Mouse (Mus musculus) heart, postnatal 4 days (tissue): ENCODE data around the gene Klhdc7a. TPM values are rescaled to one million over a fixed set of nuclear protein-coding genes. Genes with fewer than 3 reads are reported as not detected.
A peak's percentile ranks its signal among the peaks of the same experiment; 100 is the strongest.
"Not testable (repeated sequence)": the region's sequence is repeated elsewhere in the genome, so short reads cannot be mapped to it uniquely, and the experiment has no call there.

Source experiments
- DNase-seq: peaks from one replicate; pipeline ENCODE4 v3.0.0; 2021
- total RNA-seq, 2 experiments: library from RNA; stranded (reverse); gene quantifications; 2 replicates each; pipeline ENCODE4 v1.2.3; 2021

Klhdc7a gene
- under 1 TPM; 0.45 to 0.97 TPM for total RNA-seq

DNA sequence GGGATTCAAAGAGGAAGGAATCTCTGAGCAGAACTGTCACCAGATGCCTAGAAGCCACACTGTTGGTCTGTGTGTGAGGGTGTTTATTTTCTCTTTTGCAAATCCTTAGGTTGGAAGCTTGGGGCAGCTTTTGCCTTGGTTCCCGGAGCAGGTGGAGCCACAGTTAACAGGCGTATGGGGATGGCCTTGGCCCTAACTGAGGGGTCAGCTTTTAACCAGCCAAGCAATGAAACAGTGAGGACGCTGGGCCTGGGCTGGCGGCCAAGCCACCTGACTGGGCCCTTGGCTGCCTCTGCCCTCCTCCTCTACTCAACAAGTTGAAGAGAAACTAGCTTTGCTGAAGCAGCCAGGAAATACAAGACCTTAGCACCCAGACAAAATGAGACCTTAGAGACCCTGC is at the start of gene Klhdc7a:
Gene Klhdc7a, minus strand, starts transcription at position 105 of the 400 bp plus-strand sequence.
- peak; percentile 82 for DNase-seq

DNA sequence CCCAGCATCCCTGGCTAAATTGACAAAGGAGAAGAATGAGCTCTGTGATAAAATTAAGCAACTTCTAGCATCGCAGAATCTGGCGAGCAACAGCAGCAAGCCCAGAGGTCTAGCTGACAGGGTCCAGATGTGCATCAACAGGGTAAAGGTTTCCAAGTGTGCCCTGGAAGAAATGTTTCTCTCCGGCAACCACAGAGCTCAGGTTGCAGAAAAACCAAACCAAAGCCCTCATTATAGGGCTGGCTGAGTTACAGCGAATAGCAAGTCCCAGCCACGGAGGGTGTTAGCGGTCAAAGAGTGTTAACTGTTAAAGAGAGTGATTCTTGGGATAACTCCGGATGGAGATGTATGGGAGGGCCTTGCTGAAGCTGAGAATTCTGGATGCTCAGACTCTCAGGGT is 48.1 kb upstream of the Klhdc7a start:
- DNase-seq, result no peak

DNA sequence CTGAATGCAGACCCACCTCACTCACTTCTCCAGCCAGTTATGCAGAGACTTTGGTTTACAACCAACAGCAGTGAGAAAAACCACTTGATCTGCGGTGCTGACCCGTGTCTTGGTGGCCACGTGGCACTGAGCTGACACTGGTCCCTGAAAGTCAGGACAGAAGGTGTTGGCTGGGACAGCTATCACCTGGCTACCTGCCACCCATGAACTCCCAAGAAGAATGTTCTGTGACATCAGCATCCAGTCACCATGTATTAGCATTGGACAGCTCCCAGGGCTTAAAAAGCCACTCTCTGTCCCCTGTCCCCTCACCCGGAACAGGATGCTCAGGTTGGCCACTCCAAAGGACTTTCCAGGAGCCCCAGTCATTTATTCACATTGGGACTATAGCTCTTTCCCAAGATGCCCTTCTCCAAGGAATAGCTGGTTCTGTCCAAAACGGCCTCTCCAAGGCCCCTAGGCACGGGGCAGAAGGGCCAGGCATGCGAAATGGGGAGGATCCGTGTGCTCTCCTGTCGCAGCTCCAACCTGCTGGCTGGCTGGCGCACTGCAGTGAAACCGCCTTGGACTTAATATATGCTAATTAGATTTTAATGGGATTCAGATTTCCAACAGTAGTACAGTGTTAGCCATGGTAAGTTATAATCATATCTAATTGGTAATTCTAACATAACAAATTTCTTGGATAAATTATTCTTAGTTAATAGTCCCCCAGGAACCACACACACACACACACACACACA is 43.1 kb upstream of the Klhdc7a start:
- DNase-seq, result no peak

GRCm38 (mm10) chr4:140004932-140005331 is 37.1 kb upstream of the Klhdc7a start:
- DNase-seq, result no peak

DNA sequence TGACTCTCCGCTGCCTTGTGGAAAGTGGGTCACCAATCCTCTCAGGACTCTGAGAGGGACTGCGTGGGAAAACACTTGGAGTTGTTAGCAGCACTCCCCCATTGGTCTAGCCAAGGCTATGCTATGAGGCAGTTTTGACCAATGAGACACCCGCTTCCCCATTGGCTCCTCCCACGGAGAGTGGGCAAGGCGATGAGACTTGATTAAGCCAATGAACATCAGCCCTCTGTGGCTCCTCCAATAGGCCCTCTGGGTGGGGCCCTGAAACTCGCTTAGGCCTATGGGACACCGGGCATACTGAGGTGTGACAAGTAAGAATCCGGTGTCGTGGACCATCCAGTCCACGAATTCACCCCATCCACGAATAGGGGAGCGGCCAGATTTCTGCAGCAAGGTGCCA is 36.3 kb upstream of the Klhdc7a start:
- DNase-seq, result no peak

DNA sequence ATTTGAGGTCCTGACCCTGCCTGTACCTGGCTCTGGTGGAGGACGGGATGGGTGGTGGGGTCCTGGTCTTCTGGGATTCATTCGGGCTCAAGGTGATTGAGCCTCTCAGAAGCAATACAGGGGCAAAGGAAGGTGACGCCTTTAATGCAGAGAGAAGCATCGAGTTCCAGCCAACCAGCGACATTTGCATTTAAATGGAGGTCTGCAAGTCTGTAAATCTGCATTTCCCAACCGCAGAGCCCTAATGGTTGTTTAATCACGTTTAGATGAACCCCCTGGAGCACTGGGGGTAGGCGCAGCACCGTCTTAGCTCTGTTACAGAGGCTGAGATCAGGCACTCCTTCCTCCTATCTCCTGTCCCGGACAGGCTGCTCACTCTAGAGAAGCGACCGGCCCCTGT is 34.2 kb upstream of the Klhdc7a start:
- no peak for DNase-seq

DNA sequence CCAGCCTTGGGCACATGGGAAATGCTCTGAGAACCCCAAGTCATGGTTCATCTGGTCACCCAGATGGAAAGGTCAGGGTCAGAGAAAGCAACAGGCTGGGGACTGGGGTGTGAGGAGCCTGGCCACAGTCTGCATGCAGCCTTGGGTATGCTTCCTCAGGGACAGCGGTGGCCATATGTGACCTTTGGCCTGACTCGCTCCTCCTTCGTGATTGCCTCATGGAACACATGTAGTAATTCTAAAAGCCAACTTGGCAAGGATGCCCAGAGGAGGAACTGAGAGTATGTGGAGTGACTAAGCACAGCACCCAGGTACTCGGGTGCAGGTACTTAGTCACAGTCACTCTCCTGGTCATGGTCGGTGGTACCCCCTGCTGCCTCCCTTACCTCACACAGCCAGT is 33.1 kb upstream of the Klhdc7a start:
- DNase-seq, result no peak

GRCm38 (mm10) chr4:139999033-139999432 is 31.2 kb upstream of the Klhdc7a start:
- DNase-seq, result no peak

DNA sequence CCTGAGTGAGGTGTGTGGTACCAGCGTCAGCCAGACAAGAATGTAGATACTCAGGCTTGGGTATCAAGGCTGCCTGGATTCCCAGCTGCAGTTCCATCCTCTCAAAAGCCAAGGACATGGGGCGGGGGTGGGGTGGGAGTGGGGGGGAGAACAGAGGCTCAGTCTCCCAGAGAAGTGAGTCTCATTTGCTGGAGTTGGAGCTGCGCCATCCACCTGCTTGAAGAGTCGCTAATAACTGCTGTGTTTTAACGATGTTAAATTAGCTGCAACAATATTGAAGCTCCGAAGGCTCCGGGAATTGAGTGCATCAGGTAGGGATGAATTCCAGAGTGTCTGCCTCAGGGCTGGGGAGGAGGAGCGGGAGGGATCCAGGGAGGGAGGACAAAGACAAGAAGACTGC is 27.8 kb upstream of the Klhdc7a start:
- no peak for DNase-seq

DNA sequence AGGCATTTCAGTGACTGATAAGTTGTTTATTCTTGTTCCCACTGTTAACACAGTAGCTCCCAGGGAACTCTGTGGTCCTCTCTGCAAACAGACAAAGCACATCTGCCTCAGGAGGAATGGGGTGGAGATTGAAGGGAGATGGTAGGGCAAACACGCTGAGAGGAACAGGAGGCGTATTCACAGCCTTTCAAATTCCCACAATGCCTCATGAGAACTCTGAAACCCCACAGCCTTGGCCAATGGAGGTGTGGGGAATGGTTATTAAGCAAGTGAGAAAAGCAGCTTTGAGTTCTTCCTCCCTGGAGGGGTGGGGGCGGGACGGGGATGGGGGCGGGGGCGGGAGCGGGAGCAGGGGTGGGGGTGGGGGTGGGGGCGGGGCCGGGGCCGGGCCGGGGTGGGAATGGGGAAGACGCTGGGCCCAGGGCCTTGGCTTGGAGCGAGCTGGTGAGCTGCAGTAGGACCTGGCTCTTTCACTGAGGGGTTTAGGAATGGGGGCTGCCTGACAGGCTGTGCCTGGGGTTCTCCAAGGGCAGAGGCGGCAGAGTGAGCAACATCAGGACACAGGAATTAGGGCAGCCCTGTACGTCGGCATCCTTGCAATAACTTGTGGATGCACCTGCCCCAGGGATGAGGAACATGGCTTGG is 25.4 kb upstream of the Klhdc7a start:
- no peak for DNase-seq

DNA sequence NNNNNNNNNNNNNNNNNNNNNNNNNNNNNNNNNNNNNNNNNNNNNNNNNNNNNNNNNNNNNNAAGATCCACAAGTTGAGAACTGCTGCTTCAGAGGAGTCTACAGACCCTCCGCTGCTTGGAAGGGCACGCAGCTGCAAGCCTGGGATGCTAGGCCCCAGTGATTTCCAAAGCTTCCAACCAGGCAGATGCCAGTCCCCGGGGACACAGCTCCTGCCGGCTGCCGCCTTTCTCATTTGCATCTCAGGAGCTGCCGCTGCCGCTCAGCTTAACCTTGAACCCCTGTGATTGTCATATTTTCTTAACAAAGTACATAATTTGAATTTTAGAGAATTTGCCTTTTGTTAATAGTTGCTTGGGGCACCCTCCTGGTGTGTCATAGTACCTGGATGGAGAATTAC is 19.1 kb upstream of the Klhdc7a start:
- no peak for DNase-seq

- no peak for DNase-seq
These were observed 10.9 kb upstream of the Klhdc7a start for GRCm38 (mm10) chr4:139978716-139979115.

- DNase-seq, result no peak
These were observed 9.5 kb upstream of the Klhdc7a start for GRCm38 (mm10) chr4:139977308-139977781.

DNA sequence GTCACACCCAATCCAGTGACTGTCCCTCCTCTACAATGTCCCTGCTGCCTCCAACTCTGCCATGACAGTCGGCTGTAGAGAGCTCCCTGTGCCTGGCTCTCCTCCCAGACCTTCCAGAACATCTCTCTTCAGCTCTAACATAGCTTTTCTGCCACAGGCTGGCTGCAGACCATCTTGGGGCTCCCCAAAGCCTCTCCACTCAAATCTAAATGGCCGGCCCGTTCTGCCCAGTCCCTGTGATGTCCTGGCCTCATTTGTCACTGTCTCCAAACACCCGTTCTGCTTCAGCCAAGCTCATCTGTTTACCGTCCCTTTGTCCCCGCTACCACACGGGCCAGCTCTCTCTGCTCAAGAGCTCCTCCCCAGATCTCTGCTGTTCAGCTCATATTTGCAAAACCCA is 6.7 kb upstream of the Klhdc7a start:
- DNase-seq, result no peak

- peak; percentile 35 for DNase-seq
These were observed 343 bp downstream of the Klhdc7a start for GRCm38 (mm10) chr4:139967475-139967891.

DNA sequence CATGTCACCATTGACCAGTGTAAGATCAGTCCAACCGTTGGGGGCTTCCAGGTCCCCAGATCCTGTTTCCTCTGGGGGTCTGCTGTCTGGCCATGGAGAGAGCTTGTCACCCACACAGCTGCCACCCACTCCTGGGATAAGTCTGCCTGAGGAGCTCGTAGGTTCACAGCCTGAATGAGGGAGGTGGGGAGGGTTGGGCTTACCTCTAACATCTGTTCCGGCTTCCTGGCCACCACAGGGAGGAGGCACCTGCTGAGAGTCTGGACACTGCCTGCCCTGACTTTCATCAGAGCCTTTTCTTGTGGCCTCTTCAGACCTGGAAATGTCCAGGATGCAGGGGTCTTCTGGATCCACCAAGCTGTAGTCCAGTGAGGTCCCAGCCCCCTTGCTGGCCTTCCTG is 845 bp downstream of the Klhdc7a start:
- DNase-seq, result no peak

DNA sequence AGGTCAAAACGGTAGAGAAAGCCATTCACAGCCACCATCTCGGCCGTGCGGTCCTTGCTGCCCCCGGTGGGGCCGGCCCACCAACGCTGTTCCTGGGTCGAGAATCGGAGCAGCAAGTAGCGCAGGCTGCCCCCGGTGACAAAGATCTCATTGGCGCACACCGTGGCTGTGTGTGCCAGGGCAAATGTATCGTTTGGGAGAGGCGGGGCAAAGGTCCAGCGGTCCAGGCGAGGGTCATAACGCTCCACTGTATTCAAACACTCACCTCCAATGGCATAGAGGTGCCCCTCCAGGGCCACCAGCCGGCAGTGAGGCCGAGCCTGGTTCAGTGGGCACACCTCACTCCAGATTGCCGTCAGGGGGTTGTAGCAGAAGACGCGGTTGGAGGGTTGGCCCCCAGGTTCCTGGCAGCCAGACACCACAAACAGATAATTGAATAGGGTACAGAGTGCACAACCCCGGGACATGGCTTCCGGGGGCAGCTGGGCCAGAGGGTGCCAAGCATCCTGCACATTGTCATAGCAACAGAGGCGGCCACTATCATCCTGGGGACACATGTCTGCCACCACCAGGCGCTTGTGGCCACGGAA is 2.1 kb downstream of the Klhdc7a start:
- DNase-seq, result no peak

DNA sequence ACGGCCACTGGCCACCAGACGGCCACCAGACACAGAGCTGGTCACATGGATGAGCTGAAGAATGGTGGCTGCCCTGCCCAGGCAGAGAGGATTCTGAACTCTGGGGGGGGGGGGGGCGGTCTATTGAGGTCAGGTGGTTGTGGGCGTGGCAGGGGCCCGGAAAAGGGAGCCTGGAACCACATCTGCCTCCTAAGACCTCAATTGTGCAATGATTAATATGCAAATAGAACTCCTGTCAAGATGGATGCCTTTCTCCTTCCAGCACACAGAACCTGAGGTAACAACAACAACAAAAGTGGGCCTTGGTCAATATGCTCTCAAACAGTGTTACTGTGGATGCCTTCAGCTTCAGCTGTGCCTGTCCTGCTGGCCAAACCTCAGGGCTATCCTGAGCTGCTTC is 3.4 kb downstream of the Klhdc7a start:
- no peak for DNase-seq

DNA sequence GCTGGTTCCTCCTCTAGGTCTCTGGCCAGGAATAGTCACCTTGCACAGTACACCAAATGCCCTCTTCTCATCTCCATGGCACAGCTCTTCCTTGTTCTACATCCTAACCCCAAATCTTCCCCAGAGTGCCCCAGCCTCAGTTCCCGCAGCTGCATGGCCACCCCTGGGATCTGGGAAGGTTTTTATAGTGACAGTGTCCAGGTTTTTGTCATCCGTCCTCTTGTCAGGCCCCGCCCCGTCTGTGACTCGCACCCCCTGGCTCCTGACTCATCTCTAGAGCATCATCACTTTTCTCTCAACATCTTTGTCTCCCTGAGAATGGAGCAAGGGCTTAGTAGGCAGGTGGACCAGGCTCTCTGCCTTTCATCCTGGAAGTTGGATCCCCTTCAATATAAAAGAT is 3.9 kb downstream of the Klhdc7a start:
- no peak for DNase-seq

- DNase-seq, result no peak
These were observed 4.8 kb downstream of the Klhdc7a start for GRCm38 (mm10) chr4:139963059-139963458.

- DNase-seq, result no peak
These were observed 6.0 kb downstream of the Klhdc7a start for GRCm38 (mm10) chr4:139961816-139962215.

DNA sequence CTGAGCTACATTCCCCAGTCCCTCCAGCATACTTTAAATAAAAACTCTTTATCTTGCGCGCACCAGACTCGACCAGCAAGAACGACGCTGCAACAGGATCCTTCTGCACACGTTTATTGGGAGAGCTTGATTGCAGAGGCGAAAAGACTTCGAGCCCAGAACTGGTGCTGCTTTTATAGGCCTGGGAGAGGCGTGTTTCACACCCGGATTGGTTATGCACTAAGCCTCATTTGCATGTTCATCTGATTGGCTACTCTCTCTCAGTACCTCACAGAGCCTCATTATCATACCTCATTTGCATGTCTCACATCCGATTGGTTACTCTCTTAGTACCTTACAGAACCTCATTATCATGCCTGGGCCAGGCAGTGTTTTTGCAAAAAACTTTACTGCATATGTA is 6.5 kb downstream of the Klhdc7a start:
- not testable (repeated sequence) for DNase-seq

- DNase-seq, result no peak
These were observed 7.0 kb downstream of the Klhdc7a start for GRCm38 (mm10) chr4:139960724-139961315.
